Mouse (Mus musculus): ENCODE measurements at regions not wholly inside any gene's neighbourhood (a gene's known extent, or its start where the extent isn't known, plus 50 kb on each side); places are given as distances from the start of the nearest gene placed in this dataset.
"Not testable (repeated sequence)": the region's sequence is repeated elsewhere in the genome, so short reads cannot be mapped to it uniquely, and the experiment has no call there.

GRCm38 (mm10) chr4:110093040-110093820, 115.4 kb downstream of the Dmrta2 start:
- Histone ChIP-seq H3K4me1 (no peaks in the 10 kb centered on the region), H3K4me3 (no peak overlapping the region), H3K27me3 (replicated peaks) (no peaks in the 10 kb centered on the region), H3K27ac (replicated peaks) (no peak overlapping the region), H3K9me3 (no peaks in the 10 kb centered on the region), H3K36me3 (no peaks in the 10 kb centered on the region), H3K9ac (no peak overlapping the region), H3K4me2 (no peak overlapping the region)
- WGBS, result 81% methylated on average over 6 of the region's 6 CpGs
- no peak for ATAC-seq (ENCODE audit: extremely low read depth, insufficient number of reproducible peaks, low FRiP score, low TSS enrichment)

- H3K27ac ChIP-seq (replicated peaks), result no peak overlapping the region
- H3K4me1 ChIP-seq, result no peaks in the 10 kb centered on the region
- no peak for ATAC-seq (ENCODE audit: extremely low read depth, insufficient number of reproducible peaks, low FRiP score, low TSS enrichment)
- H3K36me3 ChIP-seq, result no peaks in the 10 kb centered on the region
- H3K27me3 ChIP-seq (replicated peaks), result no peaks in the 10 kb centered on the region
- no peak overlapping the region for H3K9ac ChIP-seq
- H3K4me2 ChIP-seq, result no peak overlapping the region
- WGBS, result 86% methylated on average over 1 of the region's 1 CpGs
- no peak overlapping the region for H3K4me3 ChIP-seq
- H3K9me3 ChIP-seq, result no peaks in the 10 kb centered on the region
Observed at GRCm38 (mm10) chr4:110094541-110094940, 116.7 kb downstream of the Dmrta2 start.

- no peak overlapping the region for H3K4me3 ChIP-seq
- no peaks in the 10 kb centered on the region for H3K36me3 ChIP-seq
- 73% methylated on average over 11 of the region's 11 CpGs for WGBS
- no peak overlapping the region for H3K27ac ChIP-seq (replicated peaks)
- H3K4me1 ChIP-seq, result no peaks in the 10 kb centered on the region
- no peaks in the 10 kb centered on the region for H3K27me3 ChIP-seq (replicated peaks)
- H3K9me3 ChIP-seq, result no peaks in the 10 kb centered on the region
- H3K9ac ChIP-seq, result no peak overlapping the region
- no peak overlapping the region for H3K4me2 ChIP-seq
- ATAC-seq (ENCODE audit: extremely low read depth, insufficient number of reproducible peaks, low FRiP score, low TSS enrichment), result no peak
Observed at GRCm38 (mm10) chr4:110095760-110096593, 118.1 kb downstream of the Dmrta2 start.

GRCm38 (mm10) chr4:110104119-110104518, 126.3 kb downstream of the Dmrta2 start:
- not testable (repeated sequence) for ATAC-seq (ENCODE audit: extremely low read depth, insufficient number of reproducible peaks, low FRiP score, low TSS enrichment); H3K36me3 ChIP-seq; H3K9ac ChIP-seq; H3K4me2 ChIP-seq; H3K27ac ChIP-seq (replicated peaks); H3K4me1 ChIP-seq; H3K4me3 ChIP-seq; H3K9me3 ChIP-seq; H3K27me3 ChIP-seq (replicated peaks)
- 84% methylated on average over 7 of the region's 7 CpGs for WGBS

GRCm38 (mm10) chr4:110106620-110107243, 128.9 kb downstream of the Dmrta2 start:
- Histone ChIP-seq H3K27me3 (replicated peaks) (no peaks in the 10 kb centered on the region), H3K4me2 (no peak overlapping the region)
- ATAC-seq (ENCODE audit: extremely low read depth, insufficient number of reproducible peaks, low FRiP score, low TSS enrichment), result no peak

GRCm38 (mm10) chr4:110119438-110119837, 141.6 kb downstream of the Dmrta2 start:
- Histone ChIP-seq H3K4me1 (no peaks in the 10 kb centered on the region), H3K4me2 (no peak overlapping the region), H3K27ac (replicated peaks) (no peak overlapping the region), H3K36me3 (no peaks in the 10 kb centered on the region), H3K9me3 (no peaks in the 10 kb centered on the region), H3K9ac (no peak overlapping the region), H3K4me3 (no peak overlapping the region), H3K27me3 (replicated peaks) (no peaks in the 10 kb centered on the region)
- no peak for ATAC-seq (ENCODE audit: extremely low read depth, insufficient number of reproducible peaks, low FRiP score, low TSS enrichment)
- 18% methylated on average over 9 of the region's 9 CpGs for WGBS

More at GRCm38 (mm10) chr4:110106620-110107243, 128.9 kb downstream of the Dmrta2 start:
- no peaks in the 10 kb centered on the region for H3K9me3 ChIP-seq
- no peak overlapping the region for H3K9ac ChIP-seq
- no peaks in the 10 kb centered on the region for H3K4me1 ChIP-seq
- 64% methylated on average over 7 of the region's 7 CpGs for WGBS
- no peaks in the 10 kb centered on the region for H3K36me3 ChIP-seq
- no peak overlapping the region for H3K4me3 ChIP-seq
- H3K27ac ChIP-seq (replicated peaks), result no peak overlapping the region

DNA sequence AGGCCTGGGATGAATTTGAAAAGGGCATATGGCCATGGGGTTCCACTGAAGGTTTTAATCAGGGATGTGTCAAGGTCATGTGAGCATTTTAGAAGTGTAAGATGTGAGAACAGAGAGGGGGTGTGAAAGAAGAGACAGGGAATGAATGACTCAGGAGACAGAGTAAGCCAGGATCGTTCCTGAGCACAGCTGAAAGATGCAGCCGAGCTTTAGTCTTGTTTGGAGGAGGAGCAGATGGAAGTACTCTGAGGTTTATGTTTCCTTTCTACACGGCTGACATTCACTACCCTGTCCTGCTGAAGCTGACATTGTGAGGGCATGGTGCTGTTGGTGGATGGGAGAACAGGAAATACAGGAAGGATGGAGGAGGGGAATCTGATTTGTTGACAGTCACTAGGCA, 142.0 kb downstream of the Dmrta2 start:
- H3K4me1 ChIP-seq, result no peaks in the 10 kb centered on the region
- H3K36me3 ChIP-seq, result no peaks in the 10 kb centered on the region
- H3K27ac ChIP-seq (replicated peaks), result no peak overlapping the region
- no peaks in the 10 kb centered on the region for H3K27me3 ChIP-seq (replicated peaks)
- H3K4me3 ChIP-seq, result no peak overlapping the region
- WGBS, result 39% methylated on average over 3 of the region's 3 CpGs
- H3K4me2 ChIP-seq, result no peak overlapping the region
- no peaks in the 10 kb centered on the region for H3K9me3 ChIP-seq
- no peak overlapping the region for H3K9ac ChIP-seq
- ATAC-seq (ENCODE audit: extremely low read depth, insufficient number of reproducible peaks, low FRiP score, low TSS enrichment), result no peak

GRCm38 (mm10) chr4:110120761-110121160, 142.9 kb downstream of the Dmrta2 start:
- H3K9ac ChIP-seq, result no peak overlapping the region
- H3K36me3 ChIP-seq, result no peaks in the 10 kb centered on the region
- no peaks in the 10 kb centered on the region for H3K9me3 ChIP-seq
- ATAC-seq (ENCODE audit: extremely low read depth, insufficient number of reproducible peaks, low FRiP score, low TSS enrichment), result no peak
- no peak overlapping the region for H3K4me3 ChIP-seq
- no peaks in the 10 kb centered on the region for H3K4me1 ChIP-seq
- H3K27ac ChIP-seq (replicated peaks), result no peak overlapping the region
- WGBS, result 76% methylated on average over 9 of the region's 9 CpGs
- H3K27me3 ChIP-seq (replicated peaks), result no peaks in the 10 kb centered on the region
- no peak overlapping the region for H3K4me2 ChIP-seq

DNA sequence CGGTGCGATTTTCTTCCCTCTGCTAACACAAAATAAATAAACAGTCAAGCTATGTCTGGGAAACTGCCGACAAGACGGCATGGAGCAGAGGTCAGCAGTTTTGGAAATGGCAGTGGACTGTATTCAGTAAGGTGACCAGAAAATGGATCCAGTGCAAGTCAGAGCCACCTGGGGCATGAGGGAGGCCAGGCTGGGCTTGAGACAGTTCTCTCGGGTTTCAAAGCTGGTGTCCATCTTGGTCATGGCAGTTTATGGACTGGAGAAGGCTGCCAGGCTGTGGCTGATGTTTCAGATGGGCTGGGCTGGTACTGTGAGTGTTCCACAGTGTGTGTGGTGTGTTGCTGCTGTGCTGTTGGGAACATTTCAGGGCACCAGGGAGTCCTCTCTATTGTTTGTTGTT, 143.6 kb downstream of the Dmrta2 start:
- Histone ChIP-seq H3K27me3 (replicated peaks) (no peaks in the 10 kb centered on the region), H3K27ac (replicated peaks) (no peak overlapping the region), H3K9ac (no peak overlapping the region), H3K36me3 (no peaks in the 10 kb centered on the region), H3K4me2 (no peak overlapping the region), H3K4me3 (no peak overlapping the region), H3K4me1 (no peaks in the 10 kb centered on the region), H3K9me3 (no peaks in the 10 kb centered on the region)
- 53% methylated on average over 5 of the region's 5 CpGs for WGBS
- ATAC-seq (ENCODE audit: extremely low read depth, insufficient number of reproducible peaks, low FRiP score, low TSS enrichment), result no peak

DNA sequence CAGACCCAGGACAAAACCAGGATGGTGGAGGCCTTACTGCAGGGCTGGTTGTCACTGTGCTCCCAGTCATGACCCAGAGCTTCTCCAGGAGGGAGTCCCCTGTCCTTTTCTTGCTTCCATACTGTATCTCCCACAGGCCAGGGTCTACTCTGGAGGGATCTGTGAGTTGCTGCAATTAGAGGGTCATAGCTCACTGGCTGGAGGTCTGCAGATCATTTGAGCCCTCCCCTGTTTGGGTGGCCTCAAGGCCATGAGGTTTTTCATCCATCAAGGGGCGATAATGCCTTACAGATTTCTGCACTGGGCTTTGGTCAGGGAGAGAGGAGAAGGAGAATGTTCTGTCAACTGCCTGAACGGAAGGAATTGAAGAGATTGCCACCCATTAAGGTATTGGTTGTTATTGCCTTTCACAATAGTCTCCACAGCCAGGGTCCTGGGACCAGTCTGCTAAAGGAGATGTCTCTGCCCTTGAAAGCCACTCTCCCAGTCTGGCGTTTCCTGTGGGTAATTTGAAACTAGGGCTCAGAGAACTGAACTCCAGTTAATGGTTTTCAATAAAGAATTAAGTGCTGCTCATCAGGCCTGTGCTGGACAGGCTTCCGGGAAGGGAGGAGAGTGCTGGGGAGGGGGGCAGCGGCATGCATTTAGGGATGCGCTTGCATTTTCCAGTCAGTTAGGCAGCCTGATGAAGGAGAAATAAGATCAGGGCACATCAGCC, 147.4 kb downstream of the Dmrta2 start:
- Histone ChIP-seq H3K9ac (no peak overlapping the region), H3K4me3 (no peak overlapping the region), H3K4me2 (no peak overlapping the region), H3K27me3 (replicated peaks) (no peaks in the 10 kb centered on the region), H3K4me1 (no peaks in the 10 kb centered on the region), H3K9me3 (no peaks in the 10 kb centered on the region), H3K36me3 (no peaks in the 10 kb centered on the region), H3K27ac (replicated peaks) (no peak overlapping the region)
- ATAC-seq (ENCODE audit: extremely low read depth, insufficient number of reproducible peaks, low FRiP score, low TSS enrichment), result no peak
- WGBS, result 56% methylated on average over 6 of the region's 6 CpGs

- H3K9me3 ChIP-seq, result no peaks in the 10 kb centered on the region
- no peak overlapping the region for H3K4me2 ChIP-seq
- H3K4me3 ChIP-seq, result no peak overlapping the region
- no peaks in the 10 kb centered on the region for H3K4me1 ChIP-seq
- H3K36me3 ChIP-seq, result no peaks in the 10 kb centered on the region
- no peak for ATAC-seq (ENCODE audit: extremely low read depth, insufficient number of reproducible peaks, low FRiP score, low TSS enrichment)
- WGBS, result 77% methylated on average over 3 of the region's 3 CpGs
- no peak overlapping the region for H3K27ac ChIP-seq (replicated peaks)
- no peak overlapping the region for H3K9ac ChIP-seq
- H3K27me3 ChIP-seq (replicated peaks), result no peaks in the 10 kb centered on the region
Observed at GRCm38 (mm10) chr4:110127941-110128520, 150.2 kb downstream of the Dmrta2 start.

Measured in heart, embryonic 13.5 days (tissue).